Mouse (Mus musculus) olfactory bulb, adult 2 months (tissue): Measurements from ENCODE around the gene Inhba.

Experiments
- CTCF ChIP-seq: fragments of 200-500 bp; IDR thresholded peaks from 2 replicates; pipeline ENCODE4 v1.5.1; 2012; ENCODE audit warnings: low read depth, mild to moderate bottlenecking, low read length, moderate library complexity; ENCODE audit not compliant: insufficient read depth
- POLR2A ChIP-seq: fragments of 200-500 bp; IDR thresholded peaks from 2 replicates; pipeline ENCODE4 v1.6.1; 2012; ENCODE audit warnings: mild to moderate bottlenecking, low read depth, low read length, moderate library complexity; ENCODE audit not compliant: insufficient read depth

DNA sequence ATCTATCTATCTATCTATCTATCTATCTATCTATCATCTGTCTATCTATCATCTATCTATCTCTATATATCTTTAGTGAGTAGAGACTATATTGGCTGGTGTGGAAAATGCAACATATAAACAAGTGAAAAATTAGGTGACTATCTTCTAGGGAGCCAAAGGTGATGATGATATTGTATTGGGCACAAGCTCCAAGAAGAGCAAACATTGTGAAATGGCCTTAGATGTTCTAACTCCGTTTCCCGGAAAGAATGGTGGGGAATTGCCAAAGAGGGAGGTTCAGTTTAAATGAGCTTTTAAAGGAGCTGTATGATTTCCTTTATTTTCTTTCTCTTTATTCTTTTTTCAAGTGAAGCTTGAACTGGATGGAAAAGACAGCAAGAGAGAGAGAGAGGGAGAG lies 57.4 kb downstream of the Inhba start:
- TF ChIP-seq CTCF = no peak
- no peak for TF ChIP-seq POLR2A
